Mouse (Mus musculus) brain, adult 2 months (tissue): ENCODE results near the gene Pgs1.

Experiments
- DNase-seq: peaks from one replicate; pipeline ENCODE4 v3.0.0; 2011; ENCODE audit warnings: low read depth, low spot score

Gene Pgs1

GRCm38 (mm10) chr11:118043293-118043907, 57.3 kb downstream of the Pgs1 start:
- DNase-seq = peak; percentile 94

GRCm38 (mm10) chr11:118049641-118050040, 63.5 kb downstream of the Pgs1 start:
- no peak for DNase-seq

GRCm38 (mm10) chr11:118050174-118050573, 64.1 kb downstream of the Pgs1 start:
- no peak for DNase-seq

GRCm38 (mm10) chr11:118058367-118058766, 72.3 kb downstream of the Pgs1 start:
- no peak for DNase-seq

- DNase-seq = peak; percentile 24
These were observed 72.8 kb downstream of the Pgs1 start for GRCm38 (mm10) chr11:118058872-118059271.

GRCm38 (mm10) chr11:118060038-118060437, 73.9 kb downstream of the Pgs1 start:
- no peak for DNase-seq

GRCm38 (mm10) chr11:118067588-118067987, 81.5 kb downstream of the Pgs1 start:
- no peak for DNase-seq

- DNase-seq = no peak
These were observed 82.8 kb downstream of the Pgs1 start for GRCm38 (mm10) chr11:118068812-118069332.

- no peak for DNase-seq
These were observed 85.3 kb downstream of the Pgs1 start for GRCm38 (mm10) chr11:118071227-118071912.
